Mouse (Mus musculus) stomach, postnatal 0 days (tissue): Measurements from ENCODE around the gene Supt4a.

ENCODE experiments used
- CTCF ChIP-seq: IDR thresholded peaks from 2 replicates; pipeline ENCODE4 v1.5.1; 2016; ENCODE audit warnings: antibody characterized with exemption, low read depth, mild to moderate bottlenecking, moderate library complexity
- EP300 ChIP-seq: optimal IDR thresholded peaks from 2 replicates; pipeline ENCODE3; 2016; ENCODE audit warnings: antibody characterized with exemption

DNA sequence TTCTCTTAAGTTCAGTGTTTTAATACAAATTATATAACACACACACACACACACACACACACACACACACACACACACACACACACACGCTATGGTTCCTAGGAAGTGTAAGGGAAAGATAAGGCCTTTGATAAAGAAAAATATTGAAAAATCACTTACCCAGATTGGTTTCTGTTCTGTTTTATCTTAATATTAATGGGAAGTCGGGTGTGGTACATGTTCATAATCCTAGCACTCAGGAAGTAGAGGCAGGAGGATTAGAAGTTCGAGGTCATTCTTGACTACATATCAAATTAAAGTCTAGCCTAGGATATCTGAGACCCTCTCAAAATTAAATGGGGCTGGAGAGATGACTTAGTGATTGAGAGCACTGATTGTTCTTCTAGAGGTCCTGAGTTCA, 15.2 kb upstream of the Supt4a start:
- no peak for TF ChIP-seq EP300
- TF ChIP-seq CTCF, result no peak
